31 mouse cellular contexts compared by ENCODE assay signal in genomic region chr4:76021670-76022069, GRCm38 (mm10).
DNase-seq lines count a peak whose midpoint lies in the region; ATAC-seq lines count a peak whose summit lies in the region.
"Had no signal": no experiment of that assay in that cellular context is flagged by ENCODE, and none has a peak within 500 bp of the region (broad histone marks: within the 10 kb centered on the region; RNA-seq: fewer than 3 reads in every experiment).

No protein-coding gene starts in this region.

- H3K4me3 ChIP-seq in hindbrain, embryonic 16.5 days (ENCODE audit: low read length), result no peak overlapping the region
- H3K4me3 ChIP-seq in hindbrain, embryonic 10.5 days, result no peak overlapping the region
- H3K4me3 ChIP-seq in neural tube, embryonic 14.5 days (ENCODE audit: low read depth, low read length), result no peak overlapping the region
- H3K4me3 ChIP-seq: embryonic facial prominence, embryonic 13.5 days; forebrain, embryonic 12.5 days; gastrocnemius, adult 2 months; liver, embryonic 12.5 days; midbrain, embryonic 12.5 days; stomach, embryonic 15.5 days had no signal

- H3K36me3 ChIP-seq in hindbrain, embryonic 16.5 days (ENCODE audit: control insufficient read depth, insufficient read depth, low read length), result no peaks in the 10 kb centered on the region
- no peaks in the 10 kb centered on the region for H3K36me3 ChIP-seq in hindbrain, embryonic 10.5 days
- no peaks in the 10 kb centered on the region for H3K36me3 ChIP-seq in neural tube, embryonic 14.5 days (ENCODE audit: control insufficient read depth, insufficient read depth, low read length)
- H3K36me3 ChIP-seq: embryonic facial prominence, embryonic 13.5 days; forebrain, embryonic 12.5 days; liver, embryonic 12.5 days; midbrain, embryonic 12.5 days; stomach, embryonic 15.5 days had no signal

- no peak overlapping the region for H3K4me2 ChIP-seq in hindbrain, embryonic 16.5 days (ENCODE audit: low read length)
- no peak overlapping the region for H3K4me2 ChIP-seq in neural tube, embryonic 14.5 days (ENCODE audit: low read depth, low read length)
- H3K4me2 ChIP-seq: embryonic facial prominence, embryonic 13.5 days; forebrain, embryonic 12.5 days; heart, embryonic 11.5 days; liver, embryonic 12.5 days; midbrain, embryonic 12.5 days; stomach, embryonic 15.5 days had no signal

- no peak overlapping the region for H3K9ac ChIP-seq in hindbrain, embryonic 16.5 days (ENCODE audit: low read depth, low read length)
- no peak overlapping the region for H3K9ac ChIP-seq in neural tube, embryonic 14.5 days (replicated peaks; ENCODE audit: low read depth, low read length)
- H3K9ac ChIP-seq: embryonic facial prominence, embryonic 13.5 days; forebrain, embryonic 12.5 days; liver, embryonic 12.5 days; liver, postnatal 0 days; midbrain, embryonic 12.5 days; stomach, embryonic 15.5 days had no signal

- H3K27me3 ChIP-seq in hindbrain, embryonic 16.5 days (replicated peaks; ENCODE audit: control insufficient read depth, insufficient read depth, low read length), result no peaks in the 10 kb centered on the region
- H3K27me3 ChIP-seq in hindbrain, embryonic 10.5 days (ENCODE audit: insufficient read depth, poor library complexity, severe bottlenecking), result no peaks in the 10 kb centered on the region
- H3K27me3 ChIP-seq in neural tube, embryonic 14.5 days (ENCODE audit: control insufficient read depth, insufficient read depth, low read length), result no peaks in the 10 kb centered on the region
- H3K27me3 ChIP-seq: embryonic facial prominence, embryonic 13.5 days; forebrain, embryonic 12.5 days; liver, embryonic 12.5 days; midbrain, embryonic 12.5 days; stomach, embryonic 15.5 days had no signal

- H3K4me1 ChIP-seq in hindbrain, embryonic 16.5 days (ENCODE audit: control insufficient read depth, insufficient read depth, low read depth, low read length), result peaks cover 2% of the 10 kb centered on the region; the same call in 1 of the 2 replicates
- no peaks in the 10 kb centered on the region for H3K4me1 ChIP-seq in hindbrain, embryonic 10.5 days (replicated peaks)
- peaks cover 5% of the 10 kb centered on the region; the same call in 1 of the 2 replicates for H3K4me1 ChIP-seq in neural tube, embryonic 14.5 days (ENCODE audit: control insufficient read depth, insufficient read depth, low read length)
- H3K4me1 ChIP-seq: embryonic facial prominence, embryonic 13.5 days; liver, embryonic 12.5 days; stomach, embryonic 15.5 days had no signal

- H3K9me3 ChIP-seq in hindbrain, embryonic 16.5 days (ENCODE audit: control insufficient read depth, low read length), result no peaks in the 10 kb centered on the region
- H3K9me3 ChIP-seq in hindbrain, embryonic 10.5 days, result no peaks in the 10 kb centered on the region
- no peaks in the 10 kb centered on the region for H3K9me3 ChIP-seq in neural tube, embryonic 14.5 days (ENCODE audit: control insufficient read depth, low read length)
- H3K9me3 ChIP-seq: embryonic facial prominence, embryonic 13.5 days; forebrain, embryonic 12.5 days; liver, embryonic 12.5 days; midbrain, embryonic 12.5 days; stomach, embryonic 15.5 days had no signal

- no peak overlapping the region for H3K27ac ChIP-seq in hindbrain, embryonic 16.5 days (ENCODE audit: low read depth, low read length)
- H3K27ac ChIP-seq in hindbrain, embryonic 10.5 days, result no peak overlapping the region
- H3K27ac ChIP-seq in neural tube, embryonic 14.5 days (ENCODE audit: low read depth, low read length), result no peak overlapping the region
- H3K27ac ChIP-seq: embryonic facial prominence, embryonic 13.5 days; forebrain, embryonic 12.5 days; gastrocnemius, adult 2 months; liver, embryonic 12.5 days; midbrain, embryonic 12.5 days; stomach, embryonic 15.5 days had no signal

- 60% methylated on average over 4 of the region's 4 CpGs for WGBS in hindbrain, embryonic 16.5 days
- 86% methylated on average over 4 of the region's 4 CpGs for WGBS in hindbrain, embryonic 10.5 days
- WGBS in neural tube, embryonic 14.5 days, result 16% methylated on average over 4 of the region's 4 CpGs

- ATAC-seq in hindbrain, embryonic 16.5 days, result 0 out of 2 replicates have a peak, but pooled peaks have one; percentile 35
- peak; percentile 88 for ATAC-seq in neural tube, embryonic 14.5 days (ENCODE audit: low read depth)
- ATAC-seq in erythroid progenitor cell, adult 5-6 weeks (replicated peaks; ENCODE audit: low FRiP score, poor library complexity, severe bottlenecking), result no peak
- ATAC-seq: intestine, postnatal 0 days; liver, embryonic 12.5 days; liver, postnatal 0 days had no signal

- no peak for DNase-seq in hindbrain, embryonic 10.5 days (ENCODE audit: low spot score)
- peak; percentile 25 for DNase-seq in layer of hippocampus, adult 9-11 months
- no peak for DNase-seq in layer of hippocampus, adult 9-10 months (ENCODE audit: low spot score)
- DNase-seq in hindlimb bud, embryonic 11.5 days (ENCODE audit: extremely low spot score, low read depth, low spot score), result peak; percentile 37
- DNase-seq in thymus, postnatal 0 days (ENCODE audit: low spot score), result no peak
- DNase-seq: adrenal gland, adult 8-10 months; B cell, adult 2 months; cerebellum, adult 9-10 months; gastrocnemius, adult 2 months; gastrocnemius, postnatal 36 days; heart, adult 18-20 months; heart, postnatal 36 days; kidney, adult 9 months; kidney, postnatal 36 days; layer of hippocampus, postnatal 36 days; left cerebral cortex, postnatal 4 days; liver, postnatal 0 days; lung, postnatal 36 days; retina, postnatal 1 day; right cerebral cortex, postnatal 14 days; thymus, postnatal 14 days had no signal

Comparison
In these comparisons a context has a peak if more than half of its experiments do, and no peak if none do; other contexts are left out.
1. DNase-seq: peak in layer of hippocampus, adult 9-11 months (single experiment) and hindlimb bud, embryonic 11.5 days (single experiment); none in hindbrain, embryonic 10.5 days (single experiment), layer of hippocampus, adult 9-10 months (single experiment) and thymus, postnatal 0 days (single experiment).